21 mouse cellular contexts compared by ENCODE assay signal in genomic region chr1:156284851-156285540, GRCm38 (mm10). TPM values are rescaled to one million over a fixed set of nuclear protein-coding genes. Genes with fewer than 3 reads are reported as not detected.
A peak's percentile ranks its signal among the peaks of the same experiment; 100 is the strongest.
DNase-seq lines count a peak whose midpoint lies in the region; TF ChIP-seq lines count a peak whose summit lies in the region.
"Had no signal": no experiment of that assay in that cellular context is flagged by ENCODE, and none has a peak within 500 bp of the region (broad histone marks: within the 10 kb centered on the region; RNA-seq: fewer than 3 reads in every experiment).

No protein-coding gene starts in this region.

- no peak for TF ChIP-seq CTCF in thymus, adult 2 months (IDR thresholded peaks at IDR 0.05; ENCODE audit: borderline replicate concordance, control insufficient read depth, extremely low read depth, insufficient read depth, low read length, poor library complexity)

- H3K4me3 ChIP-seq in thymus, adult 2 months (ENCODE audit: control insufficient read depth, insufficient read depth, low read length): no peak overlapping the region
- no peak overlapping the region for H3K4me3 ChIP-seq in limb, embryonic 10.5 days
- H3K4me3 ChIP-seq: embryonic facial prominence, embryonic 15.5 days; forebrain, embryonic 13.5 days; gastrocnemius, adult 2 months; heart, embryonic 10.5 days; megakaryocyte, embryonic 14.5 days had no signal

- DNase-seq in layer of hippocampus, adult 8-10 months (ENCODE audit: low spot score in 2 of 2): peak; percentile 42 to 52
- no peak for DNase-seq in layer of hippocampus, adult 9-10 months (ENCODE audit: low spot score)
- no peak for DNase-seq in thymus, adult 2 months
- DNase-seq in thymus, postnatal 14 days: no peak
- DNase-seq in left cerebral cortex, postnatal 25 days (ENCODE audit: low spot score in 2 of 2): peak; percentile 43 to 80
- no peak for DNase-seq in limb, embryonic 10.5 days (ENCODE audit: low spot score)
- DNase-seq in adrenal gland, adult 18-20 months (ENCODE audit: low spot score in 2 of 2): no peak
- DNase-seq: adrenal gland, adult 8-10 months; cerebellum, adult 9-10 months; gastrocnemius, adult 2 months; heart, postnatal 4 days; kidney, adult 18-20 months had no signal

- intact Hi-C loops in left cerebral cortex, postnatal 25 days (cut with DNase I): no loop called here

- TF ChIP-seq POLR2A in thymus, adult 2 months (IDR thresholded peaks at IDR 0.05; ENCODE audit: control insufficient read depth, extremely low read depth, insufficient read depth, low read length, poor library complexity): no peak

- peaks cover 29% of the 10 kb centered on the region for H3K36me3 ChIP-seq in thymus, adult 2 months (ENCODE audit: control insufficient read depth, insufficient read depth, low read length)
- no peaks in the 10 kb centered on the region for H3K36me3 ChIP-seq in limb, embryonic 10.5 days
- H3K36me3 ChIP-seq: embryonic facial prominence, embryonic 15.5 days; heart, embryonic 10.5 days had no signal

- no peaks in the 10 kb centered on the region for H3K9me3 ChIP-seq in limb, embryonic 10.5 days (replicated peaks)
- H3K9me3 ChIP-seq: embryonic facial prominence, embryonic 15.5 days; forebrain, embryonic 13.5 days; heart, embryonic 10.5 days; megakaryocyte, embryonic 14.5 days had no signal

- peak overlapping the region; percentile 8; the same call in 1 of the 2 replicates for H3K27ac ChIP-seq in thymus, adult 2 months (ENCODE audit: control insufficient read depth, insufficient read depth, low read length)
- no peak overlapping the region for H3K27ac ChIP-seq in limb, embryonic 10.5 days
- H3K27ac ChIP-seq: embryonic facial prominence, embryonic 15.5 days; forebrain, embryonic 13.5 days; gastrocnemius, adult 2 months; heart, embryonic 10.5 days; hindbrain, postnatal 0 days had no signal

- peaks cover 17% of the 10 kb centered on the region for H3K4me1 ChIP-seq in thymus, adult 2 months (replicated peaks; ENCODE audit: control insufficient read depth, insufficient read depth, low read length)
- H3K4me1 ChIP-seq in limb, embryonic 10.5 days: no peaks in the 10 kb centered on the region
- H3K4me1 ChIP-seq: embryonic facial prominence, embryonic 15.5 days had no signal

- 19% methylated on average over 9 of the region's 9 CpGs for WGBS in thymus, adult 2 months
- WGBS in limb, embryonic 10.5 days: 57% methylated on average over 9 of the region's 9 CpGs

- no peaks in the 10 kb centered on the region for H3K27me3 ChIP-seq in thymus, adult 2 months (ENCODE audit: control insufficient read depth, insufficient read depth, low read length)
- H3K27me3 ChIP-seq in limb, embryonic 10.5 days (ENCODE audit: low read depth, poor library complexity, severe bottlenecking): no peaks in the 10 kb centered on the region
- H3K27me3 ChIP-seq: embryonic facial prominence, embryonic 15.5 days; forebrain, embryonic 13.5 days had no signal

RNA-seq across cellular contexts. Expression of gene Tdrd5, which starts 18.5 kb away (rescaled TPM):
- 1 to 10 TPM; 5.8 to 6.8 (median 6.4) TPM for total RNA-seq in layer of hippocampus, adult 8-10 months (2022)
- polyA plus RNA-seq in thymus, adult 2 months (2012; rRNA removed): 24.0 and 33.0 TPM in 2 replicates
- total RNA-seq in left cerebral cortex, postnatal 25 days (2021): 1 to 10 TPM; 2.3 to 2.5 TPM
- polyA plus RNA-seq in limb, embryonic 10.5 days (2016; fragmentation: Nextera tagmentation; extraction: Ambion mirVana): 0.10 TPM in 1 of 2 replicates, not detected in the other
- under 1 TPM; 0.40 to 0.93 TPM for total RNA-seq in adrenal gland, adult 18-20 months (2021)
- total RNA-seq: gastrocnemius, adult 2 months had no signal
- polyA plus RNA-seq: spleen, adult 2 months had no signal

RNA-seq across cellular contexts. Expression of gene Nphs2, which starts 25.5 kb away (rescaled TPM):
- total RNA-seq in layer of hippocampus, adult 8-10 months (2022): under 1 TPM in 3 of 4 experiments, not detected in 1; 0.19 to 0.57 (median 0.45) TPM
- 3.3 and 3.7 TPM in 2 replicates for polyA plus RNA-seq in thymus, adult 2 months (2012; rRNA removed)
- under 1 TPM; 0.66 TPM for total RNA-seq in left cerebral cortex, postnatal 25 days (2021)
- polyA plus RNA-seq in limb, embryonic 10.5 days (2016; fragmentation: Nextera tagmentation; extraction: Ambion mirVana): not detected in 2 replicates
- not detected for total RNA-seq in adrenal gland, adult 18-20 months (2021)
- total RNA-seq: adrenal gland, adult 8-10 months; ES-E14; gastrocnemius, adult 2 months had no signal
- polyA plus RNA-seq: embryonic facial prominence, embryonic 15.5 days; forebrain, embryonic 13.5 days; heart, embryonic 10.5 days; liver, embryonic 16.5 days; spleen, adult 2 months; stomach, embryonic 16.5 days had no signal

Comparison
In these comparisons a context has a peak if more than half of its experiments do, and no peak if none do; other contexts are left out.
1. DNase-seq: peak in layer of hippocampus, adult 8-10 months (2 of 2) and left cerebral cortex, postnatal 25 days (2 of 2); none in layer of hippocampus, adult 9-10 months (single experiment), thymus, adult 2 months (single experiment), thymus, postnatal 14 days (single experiment), limb, embryonic 10.5 days (single experiment) and adrenal gland, adult 18-20 months (0 of 2).